Mouse (Mus musculus) urinary bladder, postnatal 36 days (tissue): ENCODE results near the gene Wipf1.

Experiments used
- DNase-seq, 2 experiments: peaks; one replicate each; pipeline ENCODE4 v3.0.0; 2022; ENCODE audit warnings: low spot score in 2 of 2, mixed read lengths in 1 of 2

Gene Wipf1

GRCm38 (mm10) chr2:73470146-73470630 is 59.3 kb downstream of the Wipf1 start:
- no peak for DNase-seq

DNA sequence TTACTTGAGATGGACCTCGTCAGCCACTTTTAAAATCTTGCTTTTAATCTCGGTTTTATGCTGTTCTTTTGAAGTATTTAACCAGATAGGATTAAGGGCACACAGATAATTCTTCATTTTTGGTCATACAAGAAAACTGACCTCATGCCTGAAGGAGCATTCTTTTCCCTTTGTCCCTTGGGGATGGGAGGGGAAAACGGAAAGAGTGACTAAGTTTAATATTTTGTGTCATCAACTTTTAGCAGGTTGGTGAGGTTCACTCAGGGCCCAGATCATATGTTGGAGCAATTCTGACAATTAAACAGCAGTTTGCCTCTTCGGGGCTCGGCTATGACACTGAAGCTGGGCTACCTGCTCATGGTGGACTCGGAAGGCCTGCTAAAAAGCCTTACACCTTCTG is 60.0 kb downstream of the Wipf1 start:
- no peak for DNase-seq

DNA sequence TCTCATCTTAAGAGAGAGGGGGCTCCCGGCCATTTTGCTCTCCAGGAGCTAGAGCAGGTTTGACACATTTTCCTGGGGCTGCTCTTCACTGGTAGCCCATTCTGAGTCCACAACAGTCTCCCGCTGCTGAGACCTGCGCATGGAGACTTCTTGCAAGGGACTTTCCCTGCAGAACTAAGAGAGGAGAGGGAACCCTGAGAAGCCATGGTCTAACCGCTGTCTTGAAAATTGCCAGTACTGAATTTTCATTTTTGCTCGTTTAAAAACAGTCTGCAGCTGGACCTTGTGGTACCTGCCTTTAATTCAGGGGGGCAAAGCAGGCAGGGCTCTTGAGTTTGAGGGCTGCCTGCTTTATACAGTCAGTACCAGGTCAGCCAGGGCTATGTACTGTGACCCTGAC is 60.5 kb downstream of the Wipf1 start:
- DNase-seq: no peak

- DNase-seq: no peak
Measured at GRCm38 (mm10) chr2:73467071-73467851, 62.3 kb downstream of the Wipf1 start.

- DNase-seq: no peak
Measured at GRCm38 (mm10) chr2:73466481-73466880, 63.1 kb downstream of the Wipf1 start.

- no peak for DNase-seq
Measured at GRCm38 (mm10) chr2:73463431-73464194, 65.9 kb downstream of the Wipf1 start.

GRCm38 (mm10) chr2:73462757-73463339 is 66.7 kb downstream of the Wipf1 start:
- DNase-seq: no peak

- no peak for DNase-seq
Measured at GRCm38 (mm10) chr2:73462265-73462664, 67.3 kb downstream of the Wipf1 start.

- DNase-seq: no peak
Measured at GRCm38 (mm10) chr2:73460168-73460567, 69.4 kb downstream of the Wipf1 start.

GRCm38 (mm10) chr2:73459607-73460153 is 69.9 kb downstream of the Wipf1 start:
- no peak for DNase-seq

- DNase-seq: no peak
Measured at GRCm38 (mm10) chr2:73456886-73457285, 72.6 kb downstream of the Wipf1 start.

DNA sequence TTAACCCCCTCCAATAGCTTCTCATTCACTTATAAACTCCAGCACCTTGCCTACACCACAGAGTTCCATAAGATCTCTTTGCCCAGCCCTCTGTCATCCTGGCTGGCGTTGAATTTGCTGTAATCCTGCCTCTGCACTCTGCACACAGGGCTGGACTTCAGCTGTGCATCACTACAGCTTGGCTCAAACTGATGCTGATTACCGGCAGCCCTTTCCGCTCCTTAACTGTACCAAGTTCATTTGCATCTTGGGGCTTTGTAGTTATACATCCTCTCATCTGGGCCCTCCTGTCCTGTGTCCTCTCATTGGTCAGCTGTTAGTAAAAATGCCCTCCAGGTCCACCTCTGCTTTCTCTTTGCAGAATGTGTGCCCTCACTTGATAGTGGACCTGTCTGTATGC is 73.4 kb downstream of the Wipf1 start:
- no peak for DNase-seq

GRCm38 (mm10) chr2:73455541-73455940 is 74.0 kb downstream of the Wipf1 start:
- DNase-seq: no peak

GRCm38 (mm10) chr2:73454682-73455081 is 74.9 kb downstream of the Wipf1 start:
- DNase-seq: no peak

- DNase-seq: no peak
Measured at GRCm38 (mm10) chr2:73454186-73454585, 75.3 kb downstream of the Wipf1 start.

DNA sequence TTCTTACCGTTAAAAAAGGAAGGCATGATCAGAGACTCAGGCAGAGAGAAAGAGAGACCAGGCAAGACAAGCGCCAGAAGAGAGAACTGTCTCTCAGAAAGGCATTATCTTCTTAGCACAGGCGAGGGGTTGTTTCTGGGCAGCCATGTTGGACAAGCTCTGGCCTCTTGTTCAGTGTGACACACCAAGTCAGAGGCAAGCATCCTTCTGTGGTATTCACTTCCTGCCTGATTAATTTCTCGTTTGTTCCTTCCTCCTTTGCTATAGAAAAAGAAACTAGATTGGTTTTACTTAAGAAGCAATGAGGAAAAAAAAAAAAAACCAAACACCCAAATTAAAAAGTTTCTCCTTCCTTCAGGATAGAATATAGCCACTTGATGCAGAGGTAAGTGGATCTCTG is 75.8 kb downstream of the Wipf1 start:
- DNase-seq: no peak

DNA sequence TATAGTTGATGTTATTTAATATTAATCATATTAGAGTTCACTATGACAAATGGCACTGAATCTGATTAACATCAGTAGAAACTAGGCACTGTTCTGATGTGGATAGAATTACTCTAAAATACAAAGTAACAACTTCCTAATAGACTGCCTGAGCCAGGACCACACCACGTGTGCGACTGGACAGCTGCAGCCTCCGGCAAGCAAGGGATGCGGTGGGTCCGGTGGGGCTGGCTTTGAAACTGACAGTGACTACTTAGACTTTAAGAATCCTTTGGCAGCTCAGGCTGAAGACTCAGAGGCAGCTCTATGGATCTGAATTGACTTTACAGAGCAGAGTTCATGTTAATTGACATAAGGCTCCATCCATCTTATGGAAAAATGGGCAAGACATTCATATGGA is 76.4 kb downstream of the Wipf1 start:
- no peak for DNase-seq

DNA sequence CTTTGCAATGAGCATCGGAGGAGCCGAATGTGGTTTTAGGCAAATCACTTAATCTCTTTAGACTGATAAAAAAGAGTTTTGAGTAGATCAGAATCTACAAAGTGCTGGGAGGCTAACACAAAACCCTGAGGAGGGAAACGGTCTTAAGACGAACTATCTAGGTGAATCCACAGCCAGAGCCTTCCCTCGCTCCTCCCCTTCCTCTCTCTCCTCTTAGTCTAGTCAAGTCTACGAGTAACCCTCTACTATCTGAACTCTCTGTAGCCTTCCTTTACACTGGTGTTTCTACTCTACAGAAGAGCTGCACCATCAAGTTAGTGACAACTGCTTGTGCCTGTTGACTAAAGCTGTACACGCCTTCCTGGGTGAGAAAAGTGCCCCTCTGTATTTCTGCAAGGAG is 77.0 kb downstream of the Wipf1 start:
- DNase-seq: no peak

- no peak for DNase-seq
Measured at GRCm38 (mm10) chr2:73451541-73451940, 78.0 kb downstream of the Wipf1 start.

DNA sequence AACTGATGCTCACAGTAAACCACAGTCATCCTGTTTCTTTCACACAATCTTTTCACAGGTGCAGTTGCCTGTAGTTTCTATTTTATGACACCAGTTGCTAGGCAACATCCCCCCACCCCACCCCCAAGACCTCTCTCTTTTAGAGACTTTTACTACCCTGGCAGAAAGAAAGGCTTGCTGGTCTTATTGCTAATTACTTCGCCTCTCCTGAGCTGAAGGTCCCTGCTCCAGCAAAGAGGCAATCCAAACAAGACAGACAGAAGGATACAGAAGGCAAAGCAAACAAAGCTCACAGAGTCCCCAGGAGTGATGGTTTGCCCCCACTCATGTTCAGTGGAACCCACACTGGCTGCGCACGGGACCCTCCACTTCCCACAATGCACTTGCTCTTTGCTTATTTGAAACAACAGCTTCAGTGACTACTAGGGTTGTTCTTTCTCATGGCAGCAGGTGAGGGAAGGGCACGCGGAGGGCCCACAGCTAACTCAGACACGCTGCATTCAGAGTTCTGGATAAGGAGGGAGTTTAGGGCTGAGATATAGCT is 79.3 kb downstream of the Wipf1 start:
- DNase-seq: no peak

GRCm38 (mm10) chr2:73443985-73444384 is 85.5 kb downstream of the Wipf1 start:
- no peak for DNase-seq

- DNase-seq: no peak
Measured at GRCm38 (mm10) chr2:73442015-73442414, 87.5 kb downstream of the Wipf1 start.
